Mouse (Mus musculus) kidney, adult 2 months (tissue): ENCODE results near the gene Far2.

Experiments
- CTCF ChIP-seq: fragments of 200-500 bp; conservative IDR thresholded peaks from 2 replicates; pipeline ENCODE4 v1.5.1; 2011; ENCODE audit warnings: low read depth, mild to moderate bottlenecking, control low read depth, low read length, moderate library complexity, mixed read lengths; ENCODE audit not compliant: insufficient read depth, insufficient read length
- POLR2A ChIP-seq: fragments of 200-500 bp; IDR thresholded peaks from one replicate; pipeline ENCODE4 v1.6.1; 2011; ENCODE audit warnings: low read depth, low read length, control low read depth

- TF ChIP-seq CTCF (no peak), POLR2A (no peak)
Measured at GRCm38 (mm10) chr6:148218235-148219076, 171.4 kb downstream of the Far2 start.
